Mouse (Mus musculus): ENCODE results near the gene Plcb4. TPM values are rescaled to one million over a fixed set of nuclear protein-coding genes. Genes with fewer than 3 reads are reported as not detected.

Gene Plcb4
- polyA plus RNA-seq, 1 experiment from 2014 or later: 16.7 TPM

- WGBS: 88% methylated on average over 8 of the region's 8 CpGs
- H3K4me3 ChIP-seq (ENCODE audit: low read depth, low read length): no peak overlapping the region
- no peak for DNase-seq (ENCODE audit: low spot score)
Measured at GRCm38 (mm10) chr2:135769701-135770100, 110.9 kb downstream of the Plcb4 start.

DNA sequence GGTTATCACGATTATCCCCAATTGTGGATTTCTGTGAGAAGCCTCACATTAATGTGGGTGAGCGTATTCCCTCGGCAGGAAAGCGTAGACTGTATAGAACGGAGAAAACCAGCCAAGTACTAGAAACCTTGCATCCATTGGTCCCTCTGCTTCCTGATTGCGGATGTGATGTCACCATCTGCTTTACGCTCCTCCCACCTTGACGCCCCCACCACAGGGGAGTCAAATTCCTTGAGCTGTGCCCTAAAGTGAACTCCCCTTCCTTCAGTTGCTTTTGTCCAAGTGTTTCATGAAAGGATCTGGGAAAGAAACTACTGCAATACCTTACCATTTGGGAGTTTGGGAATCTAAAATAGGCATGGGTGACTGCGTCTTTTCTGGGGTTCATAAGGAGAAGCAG lies 111.4 kb downstream of the Plcb4 start:
- H3K27ac ChIP-seq (ENCODE audit: low read depth, low read length): no peak overlapping the region
- no peaks in the 10 kb centered on the region for H3K4me1 ChIP-seq (ENCODE audit: control insufficient read depth, insufficient read depth, low read length)
- no peak overlapping the region for H3K9ac ChIP-seq (ENCODE audit: low read length)
- no peak overlapping the region for H3K4me3 ChIP-seq (ENCODE audit: low read depth, low read length)
- ATAC-seq (ENCODE audit: insufficient read depth, low FRiP score, low TSS enrichment) (no peak), DNase-seq (ENCODE audit: low spot score) (no peak)
- H3K36me3 ChIP-seq (ENCODE audit: control insufficient read depth, insufficient read depth, low read length): no peaks in the 10 kb centered on the region
- H3K27me3 ChIP-seq (ENCODE audit: control insufficient read depth, insufficient read depth, low read length): no peaks in the 10 kb centered on the region
- WGBS: 91% methylated on average over 9 of the region's 9 CpGs
- H3K4me2 ChIP-seq (ENCODE audit: low read depth): no peak overlapping the region
- no peaks in the 10 kb centered on the region for H3K9me3 ChIP-seq (ENCODE audit: control insufficient read depth, low read length)

More at GRCm38 (mm10) chr2:135769701-135770100, 110.9 kb downstream of the Plcb4 start:
- Histone ChIP-seq H3K9ac (ENCODE audit: low read length) (no peak overlapping the region), H3K27me3 (ENCODE audit: control insufficient read depth, insufficient read depth, low read length) (no peaks in the 10 kb centered on the region), H3K4me1 (ENCODE audit: control insufficient read depth, insufficient read depth, low read length) (0 out of 2 replicates have a peak, but pooled peaks cover 1% of the 10 kb centered on the region), H3K9me3 (ENCODE audit: control insufficient read depth, low read length) (no peaks in the 10 kb centered on the region), H3K36me3 (ENCODE audit: control insufficient read depth, insufficient read depth, low read length) (no peaks in the 10 kb centered on the region), H3K4me2 (ENCODE audit: low read depth) (no peak overlapping the region), H3K27ac (ENCODE audit: low read depth, low read length) (no peak overlapping the region)
- ATAC-seq (ENCODE audit: insufficient read depth, low FRiP score, low TSS enrichment): no peak

- H3K4me2 ChIP-seq (ENCODE audit: low read depth): no peak overlapping the region
- H3K4me3 ChIP-seq (ENCODE audit: low read depth, low read length): no peak overlapping the region
- no peaks in the 10 kb centered on the region for H3K27me3 ChIP-seq (ENCODE audit: control insufficient read depth, insufficient read depth, low read length)
- no peaks in the 10 kb centered on the region for H3K36me3 ChIP-seq (ENCODE audit: control insufficient read depth, insufficient read depth, low read length)
- WGBS: 57% methylated on average over 10 of the region's 10 CpGs
- DNase-seq (ENCODE audit: low spot score): no peak
- no peaks in the 10 kb centered on the region for H3K4me1 ChIP-seq (ENCODE audit: control insufficient read depth, insufficient read depth, low read length)
- no peak overlapping the region for H3K9ac ChIP-seq (ENCODE audit: low read length)
- no peaks in the 10 kb centered on the region for H3K9me3 ChIP-seq (ENCODE audit: control insufficient read depth, low read length)
- no peak for ATAC-seq (ENCODE audit: insufficient read depth, low FRiP score, low TSS enrichment)
- no peak overlapping the region for H3K27ac ChIP-seq (ENCODE audit: low read depth, low read length)
Measured at GRCm38 (mm10) chr2:135773194-135773972, 114.6 kb downstream of the Plcb4 start.

DNA sequence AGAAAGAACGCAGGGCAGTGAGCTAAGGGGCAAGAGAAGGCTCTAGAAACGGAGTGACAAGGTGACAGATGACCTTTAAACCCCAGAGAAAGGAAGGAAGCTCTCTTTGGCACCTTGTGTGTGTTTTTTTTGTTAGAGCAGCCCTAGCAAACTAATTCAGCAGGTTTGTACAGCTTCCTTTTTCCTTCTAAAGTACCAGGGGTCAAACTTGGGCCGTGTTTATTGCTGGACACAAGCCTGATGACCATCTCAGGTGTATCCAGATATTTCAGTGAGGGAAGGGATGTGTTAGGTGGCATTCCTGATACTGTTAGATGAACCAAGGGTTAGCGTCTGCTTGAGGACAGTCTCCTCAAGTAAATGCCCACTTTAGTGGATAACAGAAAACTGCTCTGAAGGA lies 116.2 kb downstream of the Plcb4 start:
- Histone ChIP-seq H3K27me3 (ENCODE audit: control insufficient read depth, insufficient read depth, low read length) (no peaks in the 10 kb centered on the region), H3K9ac (ENCODE audit: low read length) (no peak overlapping the region), H3K4me3 (ENCODE audit: low read depth, low read length) (no peak overlapping the region), H3K4me2 (ENCODE audit: low read depth) (no peak overlapping the region), H3K4me1 (ENCODE audit: control insufficient read depth, insufficient read depth, low read length) (no peaks in the 10 kb centered on the region), H3K27ac (ENCODE audit: low read depth, low read length) (no peak overlapping the region), H3K9me3 (ENCODE audit: control insufficient read depth, low read length) (no peaks in the 10 kb centered on the region), H3K36me3 (ENCODE audit: control insufficient read depth, insufficient read depth, low read length) (no peaks in the 10 kb centered on the region)
- 76% methylated on average over 4 of the region's 4 CpGs for WGBS
- no peak for ATAC-seq (ENCODE audit: insufficient read depth, low FRiP score, low TSS enrichment)
- no peak for DNase-seq (ENCODE audit: low spot score)

- Histone ChIP-seq H3K27ac (ENCODE audit: low read depth, low read length) (no peak overlapping the region), H3K4me2 (ENCODE audit: low read depth) (no peak overlapping the region), H3K36me3 (ENCODE audit: control insufficient read depth, insufficient read depth, low read length) (no peaks in the 10 kb centered on the region), H3K4me1 (ENCODE audit: control insufficient read depth, insufficient read depth, low read length) (no peaks in the 10 kb centered on the region), H3K4me3 (ENCODE audit: low read depth, low read length) (no peak overlapping the region), H3K9ac (ENCODE audit: low read length) (no peak overlapping the region), H3K27me3 (ENCODE audit: control insufficient read depth, insufficient read depth, low read length) (no peaks in the 10 kb centered on the region), H3K9me3 (ENCODE audit: control insufficient read depth, low read length) (no peaks in the 10 kb centered on the region)
- 98% methylated on average over 4 of the region's 4 CpGs for WGBS
- ATAC-seq (ENCODE audit: insufficient read depth, low FRiP score, low TSS enrichment) (no peak), DNase-seq (ENCODE audit: low spot score) (no peak)
Measured at GRCm38 (mm10) chr2:135776131-135776775, 117.4 kb downstream of the Plcb4 start.

- no peaks in the 10 kb centered on the region for H3K27me3 ChIP-seq (ENCODE audit: control insufficient read depth, insufficient read depth, low read length)
- H3K4me2 ChIP-seq (ENCODE audit: low read depth): no peak overlapping the region
- H3K36me3 ChIP-seq (ENCODE audit: control insufficient read depth, insufficient read depth, low read length): no peaks in the 10 kb centered on the region
- no peak overlapping the region for H3K4me3 ChIP-seq (ENCODE audit: low read depth, low read length)
- H3K27ac ChIP-seq (ENCODE audit: low read depth, low read length): no peak overlapping the region
- ATAC-seq (ENCODE audit: insufficient read depth, low FRiP score, low TSS enrichment) (no peak), DNase-seq (ENCODE audit: low spot score) (no peak)
- no peaks in the 10 kb centered on the region for H3K9me3 ChIP-seq (ENCODE audit: control insufficient read depth, low read length)
- WGBS: 85% methylated on average over 6 of the region's 6 CpGs
- H3K9ac ChIP-seq (ENCODE audit: low read length): no peak overlapping the region
- no peaks in the 10 kb centered on the region for H3K4me1 ChIP-seq (ENCODE audit: control insufficient read depth, insufficient read depth, low read length)
Measured at GRCm38 (mm10) chr2:135781391-135781790, 122.6 kb downstream of the Plcb4 start.

DNA sequence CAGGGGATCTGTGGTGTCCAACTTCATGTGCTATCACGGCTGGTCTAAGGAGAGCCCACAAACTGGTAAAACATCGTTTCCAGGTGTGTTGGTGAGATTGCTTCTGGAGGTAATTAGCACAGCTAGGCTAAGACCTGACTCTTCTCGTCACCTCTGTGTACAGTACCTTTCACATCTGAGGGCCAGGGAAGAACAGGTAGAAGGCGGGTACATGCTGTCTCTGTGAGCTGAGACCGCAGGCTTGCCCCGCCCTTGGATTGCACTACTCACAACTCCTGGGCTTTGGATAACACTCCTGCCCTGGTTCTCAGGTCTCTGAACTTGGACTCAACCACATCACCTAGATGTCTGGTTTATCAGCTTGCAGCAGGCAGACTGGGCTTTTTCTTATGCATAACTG lies 128.6 kb downstream of the Plcb4 start:
- no peaks in the 10 kb centered on the region for H3K9me3 ChIP-seq (ENCODE audit: control insufficient read depth, low read length)
- no peaks in the 10 kb centered on the region for H3K4me1 ChIP-seq (ENCODE audit: control insufficient read depth, insufficient read depth, low read length)
- H3K4me3 ChIP-seq (ENCODE audit: low read depth, low read length): no peak overlapping the region
- H3K4me2 ChIP-seq (ENCODE audit: low read depth): no peak overlapping the region
- H3K27ac ChIP-seq (ENCODE audit: low read depth, low read length): no peak overlapping the region
- no peaks in the 10 kb centered on the region for H3K27me3 ChIP-seq (ENCODE audit: control insufficient read depth, insufficient read depth, low read length)
- no peak overlapping the region for H3K9ac ChIP-seq (ENCODE audit: low read length)
- ATAC-seq (ENCODE audit: insufficient read depth, low FRiP score, low TSS enrichment) (no peak), DNase-seq (ENCODE audit: low spot score) (no peak)
- H3K36me3 ChIP-seq (ENCODE audit: control insufficient read depth, insufficient read depth, low read length): no peaks in the 10 kb centered on the region
- WGBS: 91% methylated on average over 6 of the region's 6 CpGs

GRCm38 (mm10) chr2:135792907-135793306 lies 134.1 kb downstream of the Plcb4 start:
- DNase-seq (ENCODE audit: low spot score): no peak
- no peaks in the 10 kb centered on the region for H3K4me1 ChIP-seq (ENCODE audit: control insufficient read depth, insufficient read depth, low read length)
- 84% methylated on average over 4 of the region's 4 CpGs for WGBS
- H3K36me3 ChIP-seq (ENCODE audit: control insufficient read depth, insufficient read depth, low read length): no peaks in the 10 kb centered on the region; the same call in 1 of the 2 replicates
- ATAC-seq (ENCODE audit: insufficient read depth, low FRiP score, low TSS enrichment): no peak
- H3K9ac ChIP-seq (ENCODE audit: low read length): no peak overlapping the region
- no peaks in the 10 kb centered on the region for H3K9me3 ChIP-seq (ENCODE audit: control insufficient read depth, low read length)
- H3K27ac ChIP-seq (ENCODE audit: low read depth, low read length): no peak overlapping the region
- no peak overlapping the region for H3K4me3 ChIP-seq (ENCODE audit: low read depth, low read length)
- H3K4me2 ChIP-seq (ENCODE audit: low read depth): no peak overlapping the region
- H3K27me3 ChIP-seq (ENCODE audit: control insufficient read depth, insufficient read depth, low read length): no peaks in the 10 kb centered on the region

DNA sequence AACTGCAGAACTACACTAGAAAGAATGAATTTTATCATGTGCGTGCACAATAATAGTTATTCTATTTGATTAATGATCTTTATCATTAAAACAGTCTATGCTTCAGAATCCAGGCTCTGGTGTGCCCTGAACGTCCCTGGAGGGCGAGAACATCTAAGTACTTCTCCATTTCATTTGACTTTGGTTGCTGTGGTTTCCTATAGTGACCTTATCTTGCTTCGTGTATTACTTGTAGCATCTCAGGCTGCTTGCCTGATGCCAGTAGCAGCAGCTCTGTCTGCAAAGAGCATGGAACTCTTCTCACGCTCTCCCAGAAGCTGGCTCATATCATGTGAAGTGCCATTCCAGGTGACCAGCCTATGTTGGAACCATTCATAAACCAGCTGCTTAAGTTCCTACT lies 137.9 kb downstream of the Plcb4 start:
- Histone ChIP-seq H3K36me3 (ENCODE audit: control insufficient read depth, insufficient read depth, low read length) (no peaks in the 10 kb centered on the region; the same call in 1 of the 2 replicates), H3K4me2 (ENCODE audit: low read depth) (no peak overlapping the region), H3K4me1 (ENCODE audit: control insufficient read depth, insufficient read depth, low read length) (no peaks in the 10 kb centered on the region), H3K9ac (ENCODE audit: low read length) (no peak overlapping the region), H3K4me3 (ENCODE audit: low read depth, low read length) (no peak overlapping the region), H3K27me3 (ENCODE audit: control insufficient read depth, insufficient read depth, low read length) (no peaks in the 10 kb centered on the region), H3K27ac (ENCODE audit: low read depth, low read length) (no peak overlapping the region), H3K9me3 (ENCODE audit: control insufficient read depth, low read length) (no peaks in the 10 kb centered on the region)
- DNase-seq (ENCODE audit: low spot score): no peak
- 95% methylated on average over 5 of the region's 5 CpGs for WGBS
- ATAC-seq (ENCODE audit: insufficient read depth, low FRiP score, low TSS enrichment): no peak

All from neural tube, embryonic 11.5 days (tissue).